Mouse (Mus musculus) testis, postnatal 14 days (tissue): ENCODE data around the gene Polr2j.
"Not testable (repeated sequence)": the region's sequence is repeated elsewhere in the genome, so short reads cannot be mapped to it uniquely, and the experiment has no call there.

ENCODE experiments used
- DNase-seq: peaks from one replicate; pipeline ENCODE4 v3.0.0; 2021; ENCODE audit warnings: low spot score

Polr2j gene

DNA sequence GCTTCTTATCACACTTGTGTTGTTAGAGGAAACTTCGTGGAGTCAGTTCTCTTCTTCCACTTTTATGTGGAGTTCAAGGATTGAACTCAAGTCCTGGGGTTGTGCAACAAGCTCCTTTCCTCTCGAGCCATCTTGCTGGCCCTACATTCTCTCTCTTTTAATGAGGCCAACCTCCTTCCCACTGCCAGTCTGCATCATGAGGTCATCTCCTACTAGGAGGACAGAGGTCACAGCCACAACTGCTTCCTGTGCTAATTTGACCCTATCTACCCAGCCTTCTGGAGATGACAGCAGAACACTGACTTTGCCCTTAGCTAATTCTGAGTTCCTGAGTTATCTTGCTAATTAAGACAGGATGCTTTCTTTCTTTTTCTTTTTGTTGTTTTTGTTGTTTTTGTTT lies 7.9 kb upstream of the Polr2j start:
- no peak for DNase-seq

DNA sequence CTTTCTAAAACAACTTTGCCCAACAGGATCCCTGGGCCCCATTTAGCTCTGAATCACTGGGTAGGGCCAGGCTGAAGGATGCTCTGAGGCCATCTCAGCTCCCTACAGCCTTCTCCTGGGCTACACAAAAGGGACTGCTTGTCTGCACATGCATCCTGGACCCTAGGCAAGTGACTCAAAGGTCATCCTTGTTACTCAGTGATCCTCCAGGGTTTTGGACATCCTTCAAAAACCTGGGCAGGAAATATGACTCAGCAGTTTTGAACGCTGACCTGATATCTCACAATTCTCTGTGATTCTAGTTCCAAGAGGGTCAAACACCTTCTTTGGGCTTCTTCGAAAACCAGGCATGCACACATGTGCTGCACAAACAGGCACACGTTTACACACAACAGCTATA lies 7.4 kb upstream of the Polr2j start:
- no peak for DNase-seq

DNA sequence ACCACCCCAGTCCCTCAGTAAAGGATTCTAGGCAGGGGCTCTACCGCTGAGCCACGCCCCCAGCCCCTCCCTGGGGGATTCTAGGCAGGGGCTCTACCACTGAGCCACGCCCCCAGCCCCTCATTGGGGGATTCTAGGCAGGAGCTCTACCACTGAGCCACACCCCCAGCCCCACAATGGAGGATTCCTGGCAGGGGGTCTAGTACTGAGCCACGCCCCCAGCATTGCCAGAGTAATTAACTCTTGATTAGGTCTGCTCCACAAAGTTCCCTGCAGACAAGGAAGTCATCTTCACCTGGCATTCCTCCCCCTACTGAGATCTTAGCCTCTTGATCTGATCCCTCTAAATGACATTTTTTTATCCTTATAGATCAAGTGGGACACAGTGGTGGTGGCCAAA lies 2.9 kb upstream of the Polr2j start:
- not testable (repeated sequence) for DNase-seq

DNA sequence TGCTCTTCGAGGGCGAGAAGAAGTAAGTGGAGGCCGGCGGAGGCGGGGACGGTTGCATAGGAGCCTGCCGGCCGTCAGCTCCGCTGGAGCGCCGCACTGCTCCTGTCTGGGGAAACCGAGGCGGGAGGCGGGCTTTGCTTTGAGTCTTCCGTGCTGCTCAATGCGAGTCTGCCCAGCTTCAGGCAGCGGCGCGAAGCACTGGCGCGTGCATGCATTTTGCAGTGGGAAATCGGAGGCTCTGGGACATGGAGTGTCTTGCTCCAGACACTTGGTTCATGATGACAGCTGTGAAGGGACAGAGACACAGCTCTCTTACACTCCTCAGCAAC lies 317 bp downstream of the Polr2j start:
- no peak for DNase-seq

DNA sequence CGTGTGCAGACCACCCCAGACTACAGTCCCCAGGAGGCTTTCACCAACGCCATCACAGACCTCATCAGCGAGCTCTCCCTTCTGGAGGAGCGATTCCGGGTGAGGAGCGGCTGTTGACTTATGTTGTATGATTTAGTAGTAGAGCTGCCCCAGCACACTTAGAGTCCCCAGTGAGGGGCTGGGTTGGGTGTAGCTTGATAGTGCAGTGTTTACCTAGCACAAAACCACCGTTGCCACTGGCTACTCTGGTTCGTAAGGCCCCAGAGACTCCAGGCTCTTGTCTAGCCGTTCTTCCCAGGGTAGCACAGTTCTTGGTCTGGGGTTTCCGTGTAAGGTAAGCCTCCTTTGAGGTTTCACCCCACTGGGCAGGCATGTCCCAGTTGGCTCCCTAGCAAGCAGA lies 5.7 kb downstream of the Polr2j start:
- DNase-seq = no peak

DNA sequence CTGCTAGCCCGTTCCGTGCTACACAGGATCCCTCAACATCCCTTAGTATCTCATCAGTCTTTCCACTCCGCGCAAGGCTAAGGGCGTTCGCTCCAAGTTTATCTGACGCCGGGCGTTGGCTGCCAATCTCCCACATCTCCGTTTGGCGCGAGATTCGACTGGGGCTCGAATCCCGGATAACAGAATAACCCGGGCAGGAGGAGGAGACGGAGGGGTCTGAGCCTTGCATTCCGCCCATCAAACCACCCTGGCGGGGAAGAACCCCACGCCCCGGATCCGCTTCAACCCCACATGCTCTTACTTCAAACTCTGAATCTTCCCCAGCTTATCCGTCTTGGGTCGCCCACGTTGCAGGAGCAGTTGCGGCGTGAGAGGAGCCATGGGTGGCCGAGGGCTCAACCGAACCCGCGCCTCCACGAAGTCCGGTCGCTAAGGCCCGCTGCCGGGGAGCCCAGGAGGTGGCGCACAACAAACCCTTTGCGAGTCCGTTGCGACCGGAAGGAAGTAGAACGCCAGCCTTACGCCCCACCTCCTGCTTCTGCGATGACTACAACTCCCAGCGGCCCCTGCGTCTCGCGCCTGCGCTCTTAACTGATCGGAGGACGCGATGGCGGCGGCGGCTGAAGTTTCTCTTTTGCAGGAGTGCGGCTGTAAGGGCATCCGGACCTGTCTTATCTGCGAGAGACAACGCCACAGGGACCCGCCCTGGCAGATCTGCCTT lies 19.3 kb downstream of the Polr2j start, which contains the start of the genes Lrwd1 and Alkbh4:
Gene Lrwd1 (minus strand): TSS at position 504 of the 721 bp plus-strand sequence.
Gene Alkbh4 (plus strand): TSS at position 576 of the 721 bp plus-strand sequence.
- peak; percentile 95 for DNase-seq

DNA sequence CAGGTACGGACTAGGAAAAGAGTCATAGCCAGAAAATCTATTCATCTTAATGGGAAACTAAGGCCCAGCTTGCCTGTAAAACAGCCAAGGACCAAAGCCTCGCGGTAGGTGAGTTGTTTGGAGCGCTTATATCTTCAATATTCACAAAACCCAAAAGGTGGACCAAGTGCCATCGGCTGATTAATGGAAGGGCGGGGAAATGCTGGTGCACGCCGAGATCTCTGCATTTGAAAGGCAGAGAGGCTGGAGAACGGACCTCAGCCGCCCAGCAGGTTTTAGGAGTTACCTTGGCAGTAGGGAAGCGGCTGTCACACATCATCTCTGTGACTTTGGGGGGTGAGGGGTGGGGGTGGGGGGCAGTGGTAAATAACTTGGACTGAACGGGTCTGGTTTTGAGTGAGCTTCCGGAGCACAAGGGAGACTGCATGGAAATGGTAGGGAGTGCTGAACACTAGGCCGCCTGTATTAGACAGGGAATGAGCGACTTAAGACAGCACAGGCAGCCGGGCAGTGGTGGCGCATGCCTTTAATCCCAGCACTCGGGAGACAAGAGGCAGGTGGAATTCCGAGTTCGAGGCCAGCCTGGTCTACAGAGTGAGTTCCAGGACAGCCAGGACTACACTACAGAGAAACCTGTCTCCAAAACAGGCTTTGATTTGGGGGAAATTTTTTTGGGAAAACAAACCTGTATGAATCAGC lies 20.0 kb downstream of the Polr2j start:
- DNase-seq = no peak

DNA sequence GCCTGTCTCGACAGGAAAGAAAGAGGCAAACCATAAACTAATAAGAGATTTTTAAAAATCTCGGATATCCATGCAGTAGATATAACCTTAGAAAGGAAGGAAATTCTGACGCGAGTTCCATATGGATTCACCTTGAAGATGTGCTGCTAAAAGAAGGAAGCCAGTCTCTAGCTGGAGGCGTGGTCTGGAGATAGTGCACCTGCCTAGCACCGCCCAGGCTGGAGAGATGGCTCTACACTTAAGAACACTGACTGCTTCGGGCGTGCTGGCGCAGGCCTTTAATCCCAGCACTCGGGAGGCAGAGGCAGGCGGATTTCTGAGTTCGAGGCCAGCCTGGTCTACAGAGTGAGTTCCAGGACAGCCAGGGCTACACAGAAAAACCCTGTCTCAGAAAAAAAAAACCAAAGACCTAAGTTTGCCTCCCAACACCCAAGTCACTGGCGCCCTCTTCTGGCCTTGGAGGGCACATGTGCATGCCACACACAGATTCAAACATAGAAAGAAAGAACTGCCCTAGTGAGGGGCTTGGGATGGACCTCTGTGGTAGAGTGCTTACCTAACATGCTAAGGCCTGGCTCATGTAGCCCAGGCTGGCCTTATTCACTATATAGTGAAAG lies 21.3 kb downstream of the Polr2j start:
- no peak for DNase-seq

DNA sequence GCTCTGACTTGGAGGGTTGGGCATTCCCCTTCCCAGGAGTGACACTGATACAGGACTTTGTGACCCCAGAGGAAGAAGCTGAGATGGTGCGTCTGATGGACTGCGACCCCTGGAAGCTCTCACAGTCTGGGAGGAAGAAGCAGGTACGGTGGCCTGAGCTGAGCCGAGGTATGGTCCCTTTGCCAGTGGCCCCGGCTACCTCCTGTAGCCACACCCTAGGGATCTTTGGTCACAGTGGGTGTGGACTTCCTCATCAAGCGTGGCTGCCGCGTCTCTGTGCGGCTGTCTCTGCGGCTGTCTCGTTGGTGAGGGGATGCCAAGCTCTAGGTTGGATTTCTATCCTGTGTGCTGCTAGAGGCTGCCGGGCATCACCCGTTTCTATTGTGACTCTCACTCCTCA lies 23.0 kb downstream of the Polr2j start:
- no peak for DNase-seq

DNA sequence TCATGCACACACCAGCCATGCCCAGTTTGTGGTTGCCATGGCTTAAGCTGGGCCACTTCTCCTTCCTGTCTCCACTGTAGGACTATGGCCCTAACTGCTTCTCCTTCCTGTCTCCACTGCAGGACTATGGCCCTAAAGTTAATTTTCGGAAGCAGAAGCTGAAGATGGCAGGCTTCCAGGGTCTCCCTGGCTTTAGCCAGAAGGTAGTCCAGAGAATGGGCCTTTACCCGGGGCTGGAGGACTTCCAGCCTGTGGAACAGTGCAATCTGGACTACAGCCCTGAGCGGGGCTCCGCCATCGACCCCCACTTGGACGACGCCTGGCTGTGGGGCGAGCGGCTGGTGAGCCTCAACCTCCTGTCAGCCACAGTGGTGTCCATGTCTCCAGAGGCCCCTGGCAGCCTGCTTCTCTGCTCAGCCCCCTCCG lies 23.6 kb downstream of the Polr2j start:
- DNase-seq = no peak

DNA sequence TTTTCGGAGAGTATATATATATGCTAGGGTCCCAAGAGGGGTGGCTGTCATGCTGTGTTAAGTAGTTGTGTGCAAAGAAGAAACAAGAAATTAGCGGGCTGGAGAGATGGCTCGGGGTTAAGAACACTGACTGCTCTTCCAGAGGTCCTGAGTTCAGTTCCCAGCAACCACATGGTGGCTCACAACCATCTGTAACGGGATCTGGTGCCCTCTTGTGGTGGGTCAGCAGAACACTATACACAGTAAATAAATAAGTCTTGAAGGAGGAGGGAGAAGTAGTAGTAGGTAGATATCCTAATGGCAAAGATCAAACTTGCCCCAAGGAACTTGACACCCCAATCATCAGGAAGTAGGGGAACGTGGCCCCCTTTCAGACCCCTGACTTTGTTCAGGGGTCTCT lies 26.3 kb downstream of the Polr2j start:
- no peak for DNase-seq

DNA sequence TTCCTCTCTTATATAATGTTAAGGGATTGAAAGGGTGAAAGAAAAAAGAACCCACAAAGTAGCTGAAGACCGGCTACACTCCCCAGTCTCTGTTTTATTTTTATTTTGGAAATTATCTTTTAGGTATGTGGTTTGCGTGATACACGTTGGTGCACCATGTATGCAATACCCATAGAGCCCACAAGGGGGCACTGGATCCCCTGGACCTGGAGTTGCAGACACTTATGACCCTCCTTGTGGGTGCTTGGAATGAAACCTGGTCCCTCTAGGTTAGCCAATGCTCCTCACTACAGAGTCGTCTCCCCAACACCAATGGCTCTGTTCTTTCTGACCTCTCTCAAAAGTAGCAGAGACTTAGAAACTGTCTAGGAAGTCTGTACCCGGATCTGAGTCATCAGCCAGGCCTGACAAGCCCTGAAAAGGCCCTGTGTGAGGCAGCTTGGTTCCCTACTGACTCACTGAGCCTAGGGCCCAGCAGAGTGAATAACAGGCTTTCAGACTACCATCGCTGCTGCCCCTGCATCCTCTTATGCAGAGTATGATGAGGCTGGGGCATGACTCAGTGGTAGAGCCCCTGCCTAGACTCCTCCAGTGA lies 26.8 kb downstream of the Polr2j start:
- peak; percentile 53 for DNase-seq

DNA sequence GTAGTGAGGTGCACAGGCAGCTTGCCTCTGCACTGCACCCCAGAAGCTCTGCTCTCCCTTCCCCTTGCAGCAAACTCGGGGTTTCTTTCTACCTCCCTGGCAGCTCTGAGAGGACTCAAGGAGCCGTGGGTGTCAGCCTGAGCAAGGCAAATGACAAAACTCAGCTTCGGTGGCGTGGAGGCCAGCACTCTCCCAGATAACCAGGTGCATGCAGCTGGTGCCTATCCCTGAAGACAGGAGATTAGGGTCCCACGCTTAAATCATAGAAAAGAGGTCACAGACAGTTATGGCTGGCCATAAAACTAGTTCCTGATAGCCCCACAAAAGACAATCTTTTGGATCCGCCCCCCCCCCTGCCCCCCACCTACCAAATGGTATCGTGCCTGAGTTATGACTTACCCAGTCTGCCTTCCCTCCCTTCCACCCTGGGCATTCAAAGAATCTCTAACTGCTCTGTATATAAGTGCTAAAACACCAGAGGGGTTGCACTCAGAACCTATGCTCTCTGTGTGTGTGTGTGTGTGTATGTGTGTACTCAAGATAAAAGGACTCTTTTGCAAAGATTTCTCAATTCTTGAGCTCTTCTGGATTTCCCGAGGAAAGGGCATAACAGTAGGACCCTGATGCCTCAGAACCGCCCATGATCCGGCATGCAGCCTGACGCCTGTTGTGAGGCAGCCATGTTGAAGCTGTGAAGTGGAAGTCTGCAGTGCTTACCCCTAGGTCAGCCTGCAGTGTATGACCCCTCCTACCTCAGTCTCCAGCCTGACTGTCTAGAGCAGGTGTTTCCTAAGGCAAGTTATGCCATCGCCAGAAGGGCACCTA lies 28.4 kb downstream of the Polr2j start:
- DNase-seq = no peak

DNA sequence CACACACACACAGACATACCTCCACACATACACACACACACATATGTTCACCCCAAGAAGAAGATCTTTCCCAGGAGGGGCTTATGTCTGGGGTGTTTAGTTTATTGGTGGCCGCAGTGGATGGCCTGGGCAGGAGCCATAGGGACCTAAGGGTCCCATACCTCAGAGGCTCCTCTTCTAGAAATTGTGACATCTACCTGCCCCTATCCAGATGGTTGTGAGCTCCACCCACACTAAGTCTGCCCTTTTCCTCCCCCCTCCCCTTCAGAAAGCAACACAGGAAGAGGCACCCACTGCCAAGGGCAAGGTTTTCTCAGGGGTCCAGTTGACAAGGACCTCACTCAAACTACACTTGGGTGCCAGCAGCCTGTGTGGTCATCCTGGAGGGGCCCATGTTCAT lies 30.5 kb downstream of the Polr2j start:
- DNase-seq = no peak

DNA sequence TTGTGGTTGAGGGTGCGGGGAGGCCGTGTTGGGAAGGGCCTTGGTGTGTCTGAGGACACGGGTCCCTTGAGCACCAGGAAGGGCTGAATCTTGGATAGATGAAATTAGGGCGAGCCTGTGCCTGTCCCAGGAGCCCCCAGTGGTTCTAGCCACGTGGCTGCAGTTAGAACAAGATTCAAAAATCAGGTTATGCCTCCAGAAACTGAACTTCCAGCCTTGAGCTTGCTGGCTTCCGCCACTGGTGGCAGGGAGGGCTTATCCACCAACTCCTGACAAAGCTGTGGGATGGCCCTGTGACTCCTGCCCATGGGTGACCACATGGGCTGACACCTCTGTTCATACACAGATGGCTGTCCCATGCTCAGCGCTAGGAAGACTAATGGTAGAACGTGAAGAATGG lies 31.3 kb downstream of the Polr2j start:
- DNase-seq = no peak

DNA sequence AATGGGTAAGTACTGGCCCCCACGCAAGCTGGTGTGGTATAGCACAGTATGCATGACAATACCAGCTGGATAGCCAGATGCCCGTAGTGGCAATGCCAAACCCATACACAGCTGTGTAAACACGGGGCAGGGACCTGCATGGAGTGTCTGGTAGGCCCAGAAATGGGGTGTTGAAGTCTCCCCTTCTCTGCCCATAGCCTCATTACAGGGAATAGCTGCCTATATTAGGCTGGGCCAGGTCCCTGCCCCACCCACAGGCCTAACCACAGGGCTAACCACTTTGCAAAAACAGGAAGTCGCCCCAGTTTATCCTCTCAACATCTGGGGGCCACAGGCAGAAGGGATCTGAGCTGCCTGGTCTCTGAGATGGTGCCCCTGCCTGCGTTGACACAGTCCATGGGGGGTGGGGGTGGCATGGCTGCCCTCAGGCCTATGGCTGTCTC lies 32.7 kb downstream of the Polr2j start:
- DNase-seq = not testable (repeated sequence)

DNA sequence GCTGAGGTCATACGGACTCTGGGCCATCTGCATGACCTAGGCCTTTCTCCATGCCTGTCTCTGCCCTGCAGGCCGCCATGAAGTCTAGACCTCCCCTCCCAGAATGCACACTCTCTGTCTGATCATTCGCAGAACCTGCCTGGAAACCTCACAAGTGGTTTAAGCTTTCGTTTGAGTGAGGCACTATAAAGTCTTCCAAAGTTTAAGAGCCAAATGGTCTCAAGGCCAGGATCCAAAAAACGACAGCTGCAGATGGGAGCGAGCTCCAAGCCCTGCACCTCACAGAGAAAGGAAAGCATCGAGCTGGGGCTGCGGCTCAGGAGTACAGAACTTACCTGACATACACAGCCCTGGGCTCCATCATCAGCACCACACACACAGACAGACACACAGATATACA lies 35.9 kb downstream of the Polr2j start:
- DNase-seq = no peak

DNA sequence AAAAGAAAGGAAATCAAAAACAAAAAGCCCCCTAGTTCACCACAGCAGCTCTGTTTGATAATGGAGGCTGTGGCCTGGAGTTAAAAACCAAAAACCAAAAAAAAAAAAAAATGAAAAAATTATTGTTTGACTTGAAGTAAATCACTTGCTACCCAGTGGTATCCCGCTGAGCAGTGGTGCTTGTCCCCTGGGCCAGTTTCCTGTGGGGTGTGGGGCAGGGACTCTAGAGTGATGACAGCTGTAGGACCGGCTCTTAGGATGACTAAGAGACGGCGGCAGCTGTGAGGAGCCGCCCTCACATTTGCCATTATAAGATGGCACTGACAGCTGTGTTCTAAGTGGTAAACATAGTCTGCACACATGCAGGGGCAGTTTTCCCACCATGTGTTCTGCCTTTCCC lies 39.0 kb downstream of the Polr2j start:
- no peak for DNase-seq

DNA sequence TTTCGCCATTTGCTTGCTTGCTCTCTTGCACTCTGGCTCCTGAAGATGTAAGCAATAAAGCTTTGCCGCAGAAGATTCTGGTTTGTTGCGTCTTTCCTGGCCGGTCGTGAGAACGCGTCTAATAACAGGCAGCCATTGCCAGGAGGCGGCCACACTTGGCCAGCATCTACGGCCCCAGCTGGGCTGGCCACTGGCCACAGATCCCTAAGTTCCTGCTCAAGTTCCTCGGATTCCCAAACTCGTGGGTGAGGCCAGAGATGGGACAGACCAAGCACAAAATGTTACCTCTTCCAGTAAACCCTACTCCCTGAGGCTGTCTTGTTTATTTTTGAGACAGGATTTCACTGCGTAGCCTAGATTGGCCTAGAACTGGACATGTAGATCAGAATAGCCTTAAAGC lies 43.7 kb downstream of the Polr2j start:
- DNase-seq = not testable (repeated sequence)

DNA sequence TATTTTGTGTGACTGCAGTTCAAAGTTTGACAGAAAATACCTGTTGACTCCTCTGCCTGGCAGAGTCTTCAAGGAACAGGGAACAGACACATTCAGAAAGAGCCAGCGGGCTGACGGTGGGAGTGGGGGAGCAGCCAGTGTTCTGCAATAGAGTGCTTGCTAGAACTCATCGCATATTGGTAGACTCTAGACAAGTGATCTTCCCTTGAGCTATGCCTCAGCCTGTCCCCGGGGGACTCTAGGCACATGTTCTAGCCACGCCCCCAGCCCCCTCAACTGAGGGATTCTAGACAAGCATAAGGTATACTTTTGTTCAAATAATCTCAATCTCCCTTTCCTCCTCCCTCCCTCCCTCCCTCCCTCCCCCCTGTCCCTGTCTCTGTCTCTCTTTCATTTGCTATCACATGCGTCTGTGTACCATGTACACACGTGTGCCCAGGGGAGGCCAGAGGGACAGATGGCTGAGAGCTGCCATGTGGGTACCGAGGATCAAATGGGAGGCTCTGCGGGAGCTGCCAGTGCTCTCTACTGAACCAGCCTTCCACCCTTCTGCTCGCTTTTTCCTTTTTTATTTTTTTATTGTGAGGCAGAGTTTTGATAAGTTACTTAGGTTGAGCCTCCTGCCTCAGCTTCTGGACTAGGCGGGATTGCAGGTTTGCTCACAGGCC lies 47.5 kb downstream of the Polr2j start:
- no peak for DNase-seq

DNA sequence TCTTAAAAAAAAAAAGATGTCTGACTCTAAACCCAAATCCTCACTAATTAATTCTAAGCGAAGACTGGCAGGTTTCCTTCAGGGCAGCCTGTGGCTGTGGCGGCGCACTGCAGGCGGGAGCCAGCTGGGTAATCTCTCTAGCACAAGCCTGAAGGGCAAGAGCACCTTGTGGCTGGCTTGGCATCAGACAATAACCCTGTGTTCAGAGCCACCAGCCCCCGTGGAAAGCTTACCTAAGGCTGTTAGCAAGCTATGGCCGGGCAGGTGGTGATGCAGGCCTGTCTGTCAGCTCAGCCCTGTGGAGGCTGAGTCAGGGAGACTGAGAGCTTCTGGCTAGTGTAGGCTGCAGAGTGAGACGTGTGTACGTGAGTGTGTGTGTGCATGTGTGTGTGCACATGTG lies 48.8 kb downstream of the Polr2j start:
- DNase-seq = no peak
